Mouse (Mus musculus) spleen, postnatal 10 days (tissue): ENCODE results near the gene Camta1.

Experiments used
- DNase-seq, 2 experiments: peaks; one replicate each; pipeline ENCODE4 v3.0.0; 2021 to 2022; ENCODE audit warnings: low spot score in 2 of 2

Gene Camta1

GRCm38 (mm10) chr4:151215179-151215578 is 646.5 kb downstream of the Camta1 start:
- DNase-seq, result no peak

- no peak for DNase-seq
Measured at GRCm38 (mm10) chr4:151213475-151213874, 648.2 kb downstream of the Camta1 start.

- DNase-seq, result no peak
Measured at GRCm38 (mm10) chr4:151211992-151212391, 649.7 kb downstream of the Camta1 start.

GRCm38 (mm10) chr4:151207566-151207965 is 654.1 kb downstream of the Camta1 start:
- no peak for DNase-seq

- DNase-seq, result no peak
Measured at GRCm38 (mm10) chr4:151202891-151203290, 658.8 kb downstream of the Camta1 start.

GRCm38 (mm10) chr4:151200316-151200715 is 661.4 kb downstream of the Camta1 start:
- DNase-seq, result no peak

- no peak for DNase-seq
Measured at GRCm38 (mm10) chr4:151195126-151195525, 666.5 kb downstream of the Camta1 start.

- DNase-seq, result no peak
Measured at GRCm38 (mm10) chr4:151194715-151195097, 667.0 kb downstream of the Camta1 start.

- no peak for DNase-seq
Measured at GRCm38 (mm10) chr4:151194030-151194714, 667.5 kb downstream of the Camta1 start.

- peak in 1 of 2 experiments; percentile 38 for DNase-seq
Measured at GRCm38 (mm10) chr4:151186447-151186846, 675.2 kb downstream of the Camta1 start.

GRCm38 (mm10) chr4:151185750-151186149 is 675.9 kb downstream of the Camta1 start:
- DNase-seq, result no peak

- no peak for DNase-seq
Measured at GRCm38 (mm10) chr4:151180394-151180902, 681.2 kb downstream of the Camta1 start.

- no peak for DNase-seq
Measured at GRCm38 (mm10) chr4:151179639-151180038, 682.0 kb downstream of the Camta1 start.

GRCm38 (mm10) chr4:151178970-151179378 is 682.7 kb downstream of the Camta1 start:
- no peak for DNase-seq

- DNase-seq, result no peak
Measured at GRCm38 (mm10) chr4:151172526-151172925, 689.1 kb downstream of the Camta1 start.

- no peak for DNase-seq
Measured at GRCm38 (mm10) chr4:151171117-151171516, 690.6 kb downstream of the Camta1 start.

GRCm38 (mm10) chr4:151170658-151171057 is 691.0 kb downstream of the Camta1 start:
- no peak for DNase-seq

- no peak for DNase-seq
Measured at GRCm38 (mm10) chr4:151166969-151167368, 694.7 kb downstream of the Camta1 start.

- DNase-seq, result peak in 1 of 2 experiments; percentile 34
Measured at GRCm38 (mm10) chr4:151165539-151165938, 696.1 kb downstream of the Camta1 start.

GRCm38 (mm10) chr4:151164309-151164708 is 697.4 kb downstream of the Camta1 start:
- no peak for DNase-seq

GRCm38 (mm10) chr4:151161869-151162268 is 699.8 kb downstream of the Camta1 start:
- no peak for DNase-seq

GRCm38 (mm10) chr4:151160932-151161331 is 700.7 kb downstream of the Camta1 start:
- no peak for DNase-seq

- DNase-seq, result no peak
Measured at GRCm38 (mm10) chr4:151160476-151160875, 701.2 kb downstream of the Camta1 start.

- DNase-seq, result no peak
Measured at GRCm38 (mm10) chr4:151158250-151158649, 703.4 kb downstream of the Camta1 start.
